Mouse (Mus musculus): ENCODE results near the gene Zkscan7. TPM values are rescaled to one million over a fixed set of nuclear protein-coding genes. Genes with fewer than 3 reads are reported as not detected.

Gene Zkscan7
- polyA plus RNA-seq, 1 experiment from 2014 or later: 3.7 TPM

GRCm38 (mm10) chr9:122886372-122887179 is 1.1 kb downstream of the Zkscan7 start:
- DNase-seq (ENCODE audit: low spot score) (peak; percentile 80), ATAC-seq (replicated peaks; ENCODE audit: low FRiP score, low read depth) (peak; percentile 86)
- Histone ChIP-seq H3K27ac (peak overlapping the region; percentile 54; the same call in 1 of the 2 replicates), H3K27me3 (ENCODE audit: insufficient read depth, low read length) (no peaks in the 10 kb centered on the region), H3K9me3 (replicated peaks; ENCODE audit: low read length) (no peaks in the 10 kb centered on the region), H3K4me1 (replicated peaks; ENCODE audit: insufficient read depth, low read length) (no peaks in the 10 kb centered on the region), H3K4me2 (ENCODE audit: low read length) (peak overlapping the region; percentile 93), H3K36me3 (ENCODE audit: insufficient read depth, low read length) (peaks cover 3% of the 10 kb centered on the region; the same call in 1 of the 2 replicates), H3K9ac (ENCODE audit: low read depth, low read length) (peak overlapping the region; percentile 79), H3K4me3 (replicated peaks; ENCODE audit: low read depth, low read length) (peak overlapping the region; percentile 75)
- TF ChIP-seq CTCF (IDR thresholded peaks at IDR 0.05; ENCODE audit: low read depth): no peak
- 6% methylated on average over 54 of the region's 54 CpGs for WGBS

- TF ChIP-seq CTCF (IDR thresholded peaks at IDR 0.05; ENCODE audit: low read depth): no peak
- Histone ChIP-seq H3K4me1 (replicated peaks; ENCODE audit: insufficient read depth, low read length) (0 out of 2 replicates have a peak, but pooled peaks cover 2% of the 10 kb centered on the region), H3K36me3 (ENCODE audit: insufficient read depth, low read length) (no peaks in the 10 kb centered on the region), H3K27ac (no peak overlapping the region), H3K9me3 (replicated peaks; ENCODE audit: low read length) (no peaks in the 10 kb centered on the region), H3K4me3 (replicated peaks; ENCODE audit: low read depth, low read length) (no peak overlapping the region), H3K27me3 (ENCODE audit: insufficient read depth, low read length) (no peaks in the 10 kb centered on the region), H3K4me2 (ENCODE audit: low read length) (no peak overlapping the region), H3K9ac (ENCODE audit: low read depth, low read length) (no peak overlapping the region)
- 91% methylated on average over 2 of the region's 2 CpGs for WGBS
- ATAC-seq (replicated peaks; ENCODE audit: low FRiP score, low read depth) (no peak), DNase-seq (ENCODE audit: low spot score) (no peak)
Measured at GRCm38 (mm10) chr9:122901047-122901446, 15.6 kb downstream of the Zkscan7 start.

DNA sequence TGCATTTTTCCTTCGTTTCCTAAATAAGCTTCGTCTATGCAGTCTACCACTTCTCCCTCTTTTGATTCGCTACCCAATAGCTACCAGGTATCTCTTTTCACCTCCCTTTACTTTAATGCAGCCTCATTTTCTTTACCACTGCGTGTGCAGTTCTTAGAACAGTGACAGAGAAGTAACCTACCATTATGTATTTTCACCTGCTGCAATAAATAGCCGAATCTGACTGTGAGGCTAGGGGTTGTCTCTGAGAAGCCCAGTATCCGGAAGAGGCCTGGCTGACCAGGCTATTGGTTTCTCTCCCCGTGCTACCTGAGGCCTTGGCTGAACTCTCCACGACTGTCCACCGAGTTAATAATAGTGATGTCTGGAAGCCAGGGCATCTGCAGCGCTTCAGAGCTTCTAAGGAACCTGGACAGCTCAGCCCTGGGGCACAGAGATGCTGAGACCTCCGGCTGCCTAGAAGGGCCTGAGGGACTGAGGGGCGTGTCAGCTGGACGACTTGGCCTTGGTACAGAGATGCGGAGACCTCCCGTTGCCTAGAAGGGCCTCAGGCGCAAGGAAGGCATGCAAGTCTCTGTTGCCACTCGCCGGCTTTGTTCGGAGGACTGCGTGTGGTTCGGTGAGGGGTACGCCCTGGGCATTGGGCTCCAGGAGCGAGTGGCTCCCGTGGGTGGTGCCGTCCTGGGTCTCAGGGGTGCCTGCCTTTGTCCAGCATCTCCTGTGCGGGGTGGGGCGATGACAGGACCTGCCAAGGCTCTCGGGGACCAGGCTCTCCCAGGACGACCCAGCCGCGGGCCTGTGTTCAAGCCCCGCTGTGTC is 17.4 kb downstream of the Zkscan7 start:
- Histone ChIP-seq H3K4me2 (ENCODE audit: low read length) (peak overlapping the region; percentile 78), H3K27ac (no peak overlapping the region), H3K9me3 (replicated peaks; ENCODE audit: low read length) (no peaks in the 10 kb centered on the region), H3K36me3 (ENCODE audit: insufficient read depth, low read length) (no peaks in the 10 kb centered on the region), H3K4me1 (replicated peaks; ENCODE audit: insufficient read depth, low read length) (0 out of 2 replicates have a peak, but pooled peaks cover 2% of the 10 kb centered on the region), H3K4me3 (replicated peaks; ENCODE audit: low read depth, low read length) (peak overlapping the region; percentile 55), H3K9ac (ENCODE audit: low read depth, low read length) (peak overlapping the region; percentile 75), H3K27me3 (ENCODE audit: insufficient read depth, low read length) (no peaks in the 10 kb centered on the region)
- no peak for TF ChIP-seq CTCF (IDR thresholded peaks at IDR 0.05; ENCODE audit: low read depth)
- 11% methylated on average over 32 of the region's 32 CpGs for WGBS
- peak; percentile 96 for DNase-seq (ENCODE audit: low spot score)
- ATAC-seq (replicated peaks; ENCODE audit: low FRiP score, low read depth): peak; percentile 99

GRCm38 (mm10) chr9:122922436-122922835 is 37.0 kb downstream of the Zkscan7 start:
- Histone ChIP-seq H3K4me2 (ENCODE audit: low read length) (peak overlapping the region; percentile 64), H3K9me3 (replicated peaks; ENCODE audit: low read length) (no peaks in the 10 kb centered on the region), H3K36me3 (ENCODE audit: insufficient read depth, low read length) (peaks cover 23% of the 10 kb centered on the region), H3K27me3 (ENCODE audit: insufficient read depth, low read length) (no peaks in the 10 kb centered on the region), H3K4me1 (replicated peaks; ENCODE audit: insufficient read depth, low read length) (no peaks in the 10 kb centered on the region), H3K27ac (no peak overlapping the region), H3K9ac (ENCODE audit: low read depth, low read length) (no peak overlapping the region), H3K4me3 (replicated peaks; ENCODE audit: low read depth, low read length) (peak overlapping the region; percentile 66)
- TF ChIP-seq CTCF (IDR thresholded peaks at IDR 0.05; ENCODE audit: low read depth): no peak
- DNase-seq (ENCODE audit: low spot score) (no peak), ATAC-seq (replicated peaks; ENCODE audit: low FRiP score, low read depth) (no peak)
- 24% methylated on average over 3 of the region's 3 CpGs for WGBS

GRCm38 (mm10) chr9:122922936-122923381 is 37.5 kb downstream of the Zkscan7 start, which contains the start of gene Zfp105:
TSS of gene Zfp105 (plus strand) at chr9:122923072.
- DNase-seq (ENCODE audit: low spot score) (peak; percentile 92), ATAC-seq (replicated peaks; ENCODE audit: low FRiP score, low read depth) (peak; percentile 95)
- no peaks in the 10 kb centered on the region for H3K27me3 ChIP-seq (ENCODE audit: insufficient read depth, low read length)
- H3K36me3 ChIP-seq (ENCODE audit: insufficient read depth, low read length): peaks cover 27% of the 10 kb centered on the region
- TF ChIP-seq CTCF (IDR thresholded peaks at IDR 0.05; ENCODE audit: low read depth): no peak
- no peaks in the 10 kb centered on the region for H3K4me1 ChIP-seq (replicated peaks; ENCODE audit: insufficient read depth, low read length)
- peak within 1 kb of the TSS; percentile 42; the same call in 1 of the 2 replicates for H3K27ac ChIP-seq
- peak within 1 kb of the TSS; percentile 64 for H3K4me2 ChIP-seq (ENCODE audit: low read length)
- peak within 1 kb of the TSS; percentile 66 for H3K4me3 ChIP-seq (replicated peaks; ENCODE audit: low read depth, low read length)
- under 1% methylated on average over 43 of the region's 43 CpGs for WGBS
- no peaks in the 10 kb centered on the region for H3K9me3 ChIP-seq (replicated peaks; ENCODE audit: low read length)
- H3K9ac ChIP-seq (ENCODE audit: low read depth, low read length): peak within 1 kb of the TSS; percentile 89

DNA sequence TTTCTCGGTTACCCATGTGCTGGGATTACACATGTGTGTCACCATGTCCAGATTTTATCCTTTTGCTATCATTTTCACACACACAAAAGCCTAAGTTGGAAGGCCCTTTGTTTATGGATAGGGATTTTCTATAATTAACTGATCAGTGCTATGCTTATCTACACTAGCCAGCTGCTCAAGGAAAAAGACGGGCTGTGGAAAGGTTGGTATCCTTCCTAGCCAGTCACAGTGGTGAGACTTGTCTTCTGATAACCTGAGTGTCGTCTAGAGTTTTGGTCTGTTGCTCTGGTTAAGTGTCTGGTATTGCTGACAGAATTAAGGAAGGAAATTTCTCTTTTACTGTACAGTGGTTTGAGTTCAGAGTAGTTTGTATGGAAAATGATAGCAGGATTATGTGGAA is 43.4 kb downstream of the Zkscan7 start:
- Histone ChIP-seq H3K27me3 (ENCODE audit: insufficient read depth, low read length) (no peaks in the 10 kb centered on the region), H3K4me1 (replicated peaks; ENCODE audit: insufficient read depth, low read length) (no peaks in the 10 kb centered on the region), H3K36me3 (ENCODE audit: insufficient read depth, low read length) (peaks cover 59% of the 10 kb centered on the region), H3K27ac (no peak overlapping the region), H3K9ac (ENCODE audit: low read depth, low read length) (no peak overlapping the region), H3K4me2 (ENCODE audit: low read length) (no peak overlapping the region), H3K9me3 (replicated peaks; ENCODE audit: low read length) (no peaks in the 10 kb centered on the region), H3K4me3 (replicated peaks; ENCODE audit: low read depth, low read length) (no peak overlapping the region)
- DNase-seq (ENCODE audit: low spot score) (no peak), ATAC-seq (replicated peaks; ENCODE audit: low FRiP score, low read depth) (no peak)
- 98% methylated on average over 3 of the region's 3 CpGs for WGBS
- TF ChIP-seq CTCF (IDR thresholded peaks at IDR 0.05; ENCODE audit: low read depth): no peak

Other genes starting within 250 kb of the Zkscan7 start
- gene Topaz1, start 138.3 kb upstream of the Zkscan7 start, polyA plus RNA-seq (2015; fragmentation: Nextera tagmentation; extraction: Ambion mirVana): not detected in 2 replicates
- gene Tcaim, start 80.1 kb upstream of the Zkscan7 start, polyA plus RNA-seq (2015; fragmentation: Nextera tagmentation; extraction: Ambion mirVana): 5.9 and 6.0 TPM in 2 replicates
- gene Gm35549, start 41.6 kb upstream of the Zkscan7 start, polyA plus RNA-seq (2015; fragmentation: Nextera tagmentation; extraction: Ambion mirVana): 0.20 TPM in 1 of 2 replicates, not detected in the other
- 33.0 and 35.0 TPM in 2 replicates for gene Zfp445, start 19.7 kb upstream of the Zkscan7 start, polyA plus RNA-seq (2015; fragmentation: Nextera tagmentation; extraction: Ambion mirVana)
- gene Zfp105, start 37.4 kb downstream of the Zkscan7 start, polyA plus RNA-seq (2015; fragmentation: Nextera tagmentation; extraction: Ambion mirVana): 17.0 and 18.9 TPM in 2 replicates
- gene 1110059G10Rik, start 65.3 kb downstream of the Zkscan7 start, polyA plus RNA-seq (2015; fragmentation: Nextera tagmentation; extraction: Ambion mirVana): 44.0 and 47.3 TPM in 2 replicates
- gene Kif15, start 65.4 kb downstream of the Zkscan7 start, polyA plus RNA-seq (2015; fragmentation: Nextera tagmentation; extraction: Ambion mirVana): 18.1 and 19.5 TPM in 2 replicates
- gene Tmem42, start 135.6 kb downstream of the Zkscan7 start, polyA plus RNA-seq (2015; fragmentation: Nextera tagmentation; extraction: Ambion mirVana): 34.2 and 35.6 TPM in 2 replicates
- gene Tgm4, start 149.0 kb downstream of the Zkscan7 start, polyA plus RNA-seq (2015; fragmentation: Nextera tagmentation; extraction: Ambion mirVana): 0.36 TPM in 1 of 2 replicates, not detected in the other
- gene Zdhhc3, start 227.5 kb downstream of the Zkscan7 start, polyA plus RNA-seq (2015; fragmentation: Nextera tagmentation; extraction: Ambion mirVana): 57.9 and 58.7 TPM in 2 replicates
- gene Exosc7, start 227.5 kb downstream of the Zkscan7 start, polyA plus RNA-seq (2015; fragmentation: Nextera tagmentation; extraction: Ambion mirVana): 90.9 and 91.1 TPM in 2 replicates

Data from kidney, postnatal 0 days (tissue).